Mouse (Mus musculus): Measurements from ENCODE around the gene Ctse. TPM values are rescaled to one million over a fixed set of nuclear protein-coding genes. Genes with fewer than 3 reads are reported as not detected.
A peak's percentile ranks its signal among the peaks of the same experiment; 100 is the strongest.

The Ctse gene
- total and polyA plus RNA-seq, 3 experiments: 55.2 to 92.7 TPM; not detected in 1

GRCm38 (mm10) chr1:131712386-131712785 is 74.3 kb downstream of the Ctse start (continued):
- TF ChIP-seq USF1 (IDR thresholded peaks at IDR 0.05; ENCODE audit: low read depth, low read length): no peak
- TF ChIP-seq CHD2 (IDR thresholded peaks at IDR 0.05; ENCODE audit: low read length): no peak
- TF ChIP-seq ZMIZ1 (IDR thresholded peaks at IDR 0.05; ENCODE audit: low read depth, low read length): no peak
- TF ChIP-seq MYB (IDR thresholded peaks at IDR 0.05; ENCODE audit: low read depth, low read length): no peak
- peak; percentile 74 to 80 (median 76) for TF ChIP-seq CTCF (IDR thresholded peaks at IDR 0.05 in 2 of 3, conservative IDR thresholded peaks at IDR 0.05 in 1 of 3; ENCODE audit: control insufficient read depth in 1 of 3, insufficient read depth in 1 of 3, low read depth in 2 of 3, low read length in 3 of 3, poor library complexity in 1 of 3, severe bottlenecking in 1 of 3)
- TF ChIP-seq POLR2AphosphoS2 (IDR thresholded peaks at IDR 0.05; ENCODE audit: low read length): no peak
- TF ChIP-seq MYC (IDR thresholded peaks at IDR 0.05; ENCODE audit: low read depth, low read length): no peak
- TF ChIP-seq SIN3A (IDR thresholded peaks at IDR 0.05; ENCODE audit: low read length): no peak
- TF ChIP-seq ETS1 (IDR thresholded peaks at IDR 0.05; ENCODE audit: low read depth, low read length): no peak

- H3K27ac ChIP-seq (ENCODE audit: control insufficient read depth, low read depth, low read length): no peak overlapping the region
- H3K27me3 ChIP-seq (ENCODE audit: control insufficient read depth in 1 of 2, insufficient read depth in 2 of 2, low read length in 2 of 2): peaks cover 3 to 4% of the 10 kb centered on the region in 2 experiments
- H3K9me3 ChIP-seq (replicated peaks; ENCODE audit: insufficient read depth, low read length): no peaks in the 10 kb centered on the region
- TF ChIP-seq SMC3 (IDR thresholded peaks at IDR 0.05; ENCODE audit: low read depth, low read length) (0 out of 2 replicates have a peak, but pooled peaks have one; percentile 12), CTCF (IDR thresholded peaks at IDR 0.05 in 2 of 3, conservative IDR thresholded peaks at IDR 0.05 in 1 of 3; ENCODE audit: control insufficient read depth in 1 of 3, insufficient read depth in 1 of 3, low read depth in 2 of 3, low read length in 3 of 3, poor library complexity in 1 of 3, severe bottlenecking in 1 of 3) (peak in 2 of 3 experiments; percentile 27 to 36; a peak in 3 of 6 replicates), MAX (IDR thresholded peaks at IDR 0.05; ENCODE audit: low read length) (no peak), MEF2A (IDR thresholded peaks at IDR 0.05; ENCODE audit: extremely low read depth, insufficient replicate concordance, low read depth, low read length, poor library complexity, severe bottlenecking) (no peak), ELF1 (IDR thresholded peaks at IDR 0.05; ENCODE audit: low read depth, low read length) (no peak), CHD2 (IDR thresholded peaks at IDR 0.05; ENCODE audit: low read length) (no peak)
- no peaks in the 10 kb centered on the region for H3K4me1 ChIP-seq (ENCODE audit: control insufficient read depth in 1 of 2, insufficient read depth in 2 of 2, low read length in 2 of 2)
- H3K9ac ChIP-seq (ENCODE audit: control insufficient read depth, low read depth, low read length, poor library complexity, severe bottlenecking): no peak overlapping the region
- H3K4me3 ChIP-seq (ENCODE audit: control insufficient read depth in 1 of 2, insufficient read depth in 1 of 2, low read depth in 2 of 2, low read length in 2 of 2): no peak overlapping the region
- no peaks in the 10 kb centered on the region for H3K36me3 ChIP-seq (ENCODE audit: control insufficient read depth in 1 of 2, insufficient read depth in 2 of 2, low read length in 2 of 2)
- DNase-seq (ENCODE audit: low read depth, low spot score): peak; percentile 24
- no peaks in the 10 kb centered on the region for H3K79me2 ChIP-seq (ENCODE audit: control insufficient read depth, insufficient read depth, low read length, poor library complexity)
Measured at GRCm38 (mm10) chr1:131714388-131715337, 76.6 kb downstream of the Ctse start.

- TF ChIP-seq GABPA (IDR thresholded peaks at IDR 0.05; ENCODE audit: low read depth, low read length) (no peak), TAL1 (IDR thresholded peaks at IDR 0.05; ENCODE audit: low read length) (no peak), USF2 (IDR thresholded peaks at IDR 0.05; ENCODE audit: borderline replicate concordance in 1 of 2, insufficient read depth in 1 of 2, low read depth in 1 of 2, low read length in 2 of 2) (no peak)
- Histone ChIP-seq H3K79me2 (ENCODE audit: control insufficient read depth, insufficient read depth, low read length, poor library complexity) (no peaks in the 10 kb centered on the region), H3K9me3 (replicated peaks; ENCODE audit: insufficient read depth, low read length) (no peaks in the 10 kb centered on the region), H3K9ac (ENCODE audit: control insufficient read depth, low read depth, low read length, poor library complexity, severe bottlenecking) (no peak overlapping the region), H3K4me3 (ENCODE audit: control insufficient read depth in 1 of 2, insufficient read depth in 1 of 2, low read depth in 2 of 2, low read length in 2 of 2) (no peak overlapping the region), H3K4me1 (ENCODE audit: control insufficient read depth in 1 of 2, insufficient read depth in 2 of 2, low read length in 2 of 2) (no peaks in the 10 kb centered on the region), H3K27ac (ENCODE audit: control insufficient read depth, low read depth, low read length) (no peak overlapping the region), H3K36me3 (ENCODE audit: control insufficient read depth in 1 of 2, insufficient read depth in 2 of 2, low read length in 2 of 2) (no peaks in the 10 kb centered on the region), H3K27me3 (ENCODE audit: control insufficient read depth in 1 of 2, insufficient read depth in 2 of 2, low read length in 2 of 2) (peaks cover 5 to 7% of the 10 kb centered on the region in 2 experiments; a peak in 3 of 4 replicates)
- DNase-seq (ENCODE audit: low read depth, low spot score): no peak
Measured at GRCm38 (mm10) chr1:131718952-131719694, 81.0 kb downstream of the Ctse start.

All from MEL (cell line).